In the genomic region with DNA sequence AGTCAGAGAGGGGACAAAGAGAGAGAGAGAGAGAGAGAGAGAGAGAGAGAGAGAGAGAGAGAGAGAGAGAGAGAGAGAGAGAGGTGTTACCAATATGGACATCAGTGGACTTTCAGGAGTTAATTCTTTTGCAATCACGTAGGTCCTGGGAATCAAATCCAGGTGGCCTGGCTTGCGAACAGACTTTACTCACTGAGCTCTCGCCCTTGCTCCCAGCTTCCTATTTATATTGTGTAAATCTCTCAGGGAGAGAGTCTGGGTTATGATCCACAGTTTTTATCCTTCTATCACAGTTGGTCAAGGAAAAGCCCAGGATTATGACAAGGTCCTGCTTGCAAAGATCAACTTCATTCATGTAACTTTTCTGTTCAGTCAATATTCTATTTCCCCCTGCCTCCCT, we compare ENCODE assay signal across 30 mouse cellular contexts. TPM values are rescaled to one million over a fixed set of nuclear protein-coding genes. Genes with fewer than 3 reads are reported as not detected.
DNase-seq lines count a peak whose midpoint lies in the region; ATAC-seq and TF ChIP-seq lines count a peak whose summit lies in the region.
"Had no signal": no experiment of that assay in that cellular context is flagged by ENCODE, and none has a peak within 500 bp of the region (broad histone marks: within the 10 kb centered on the region; RNA-seq: fewer than 3 reads in every experiment).

No protein-coding gene starts in this region.

- peak; percentile 8 for DNase-seq in liver, adult 2 months (ENCODE audit: extremely low read depth, low read depth, low spot score)
- DNase-seq in liver, embryonic 11.5 days (ENCODE audit: low spot score), result no peak
- DNase-seq in embryonic facial prominence, embryonic 11.5 days (ENCODE audit: low spot score), result peak; percentile 62
- peak; percentile 54 for DNase-seq in limb, embryonic 10.5 days (ENCODE audit: low spot score)
- no peak for DNase-seq in ovary, postnatal 14 days (ENCODE audit: low spot score)
- DNase-seq in heart, postnatal 10 days, result no peak
- DNase-seq: adrenal gland, postnatal 10 days; adrenal gland, postnatal 36 days; B cell, adult 2 months; cerebellum, adult 18-20 months; cerebellum, adult 9-11 months; cerebellum, postnatal 25 days; gastrocnemius, adult 2 months; gastrocnemius, postnatal 14 days; heart, adult 11 months; heart, postnatal 36 days had no signal

- no peak for ATAC-seq in liver, embryonic 11.5 days (replicated peaks; ENCODE audit: low FRiP score)
- ATAC-seq in embryonic facial prominence, embryonic 11.5 days (replicated peaks; ENCODE audit: insufficient number of reproducible peaks, low FRiP score, low TSS enrichment, low read depth), result no peak
- ATAC-seq in megakaryocyte progenitor cell, adult 5-6 weeks (replicated peaks; ENCODE audit: poor library complexity), result no peak
- ATAC-seq: forebrain, embryonic 13.5 days; forebrain, embryonic 16.5 days; hindbrain, embryonic 16.5 days; Patski had no signal

- no peaks in the 10 kb centered on the region for H3K79me2 ChIP-seq in liver, adult 2 months (ENCODE audit: control insufficient read depth, insufficient read depth, low read length)

- no peak for TF ChIP-seq POLR2A in liver, adult 2 months (IDR thresholded peaks at IDR 0.05; ENCODE audit: extremely low read depth, insufficient read depth, low read length)

- H3K27me3 ChIP-seq in liver, adult 2 months (ENCODE audit: control insufficient read depth, insufficient read depth, low read length), result no peaks in the 10 kb centered on the region
- H3K27me3 ChIP-seq in liver, embryonic 11.5 days (replicated peaks; ENCODE audit: control insufficient read depth, insufficient read depth, low read length), result no peaks in the 10 kb centered on the region
- H3K27me3 ChIP-seq in embryonic facial prominence, embryonic 11.5 days (ENCODE audit: control insufficient read depth, insufficient read depth, low read length), result no peaks in the 10 kb centered on the region
- H3K27me3 ChIP-seq in limb, embryonic 10.5 days (ENCODE audit: low read depth, poor library complexity, severe bottlenecking), result no peaks in the 10 kb centered on the region
- H3K27me3 ChIP-seq: CH12.LX; embryonic facial prominence, embryonic 13.5 days; forebrain, embryonic 13.5 days; hindbrain, embryonic 13.5 days; Patski had no signal

- no peak overlapping the region for H3K9ac ChIP-seq in liver, adult 2 months (ENCODE audit: low read depth, low read length)
- H3K9ac ChIP-seq in liver, embryonic 11.5 days (ENCODE audit: low read depth, low read length), result no peak overlapping the region
- no peak overlapping the region for H3K9ac ChIP-seq in embryonic facial prominence, embryonic 11.5 days (replicated peaks; ENCODE audit: low read length)
- H3K9ac ChIP-seq: embryonic facial prominence, embryonic 13.5 days; forebrain, embryonic 13.5 days; hindbrain, embryonic 13.5 days had no signal

- H3K9me3 ChIP-seq in liver, embryonic 11.5 days (ENCODE audit: control insufficient read depth, low read length), result no peaks in the 10 kb centered on the region
- no peaks in the 10 kb centered on the region for H3K9me3 ChIP-seq in embryonic facial prominence, embryonic 11.5 days (replicated peaks; ENCODE audit: control insufficient read depth, low read length)
- H3K9me3 ChIP-seq in limb, embryonic 10.5 days (replicated peaks), result no peaks in the 10 kb centered on the region
- H3K9me3 ChIP-seq: embryonic facial prominence, embryonic 13.5 days; forebrain, embryonic 10.5 days; forebrain, embryonic 13.5 days; G1E; hindbrain, embryonic 10.5 days; hindbrain, embryonic 13.5 days had no signal

- no peaks in the 10 kb centered on the region for H3K36me3 ChIP-seq in liver, adult 2 months (ENCODE audit: control insufficient read depth, insufficient read depth, low read length)
- no peaks in the 10 kb centered on the region for H3K36me3 ChIP-seq in liver, embryonic 11.5 days (ENCODE audit: control insufficient read depth, insufficient read depth, low read length)
- no peaks in the 10 kb centered on the region for H3K36me3 ChIP-seq in embryonic facial prominence, embryonic 11.5 days (replicated peaks; ENCODE audit: control insufficient read depth, insufficient read depth, low read depth, low read length)
- H3K36me3 ChIP-seq in limb, embryonic 10.5 days, result no peaks in the 10 kb centered on the region
- H3K36me3 ChIP-seq: embryonic facial prominence, embryonic 13.5 days; forebrain, embryonic 10.5 days; G1E; hindbrain, embryonic 10.5 days; hindbrain, embryonic 13.5 days had no signal

- intact Hi-C loops in heart, postnatal 10 days (cut with DNase I), result no loop called here

- no peak overlapping the region for H3K4me3 ChIP-seq in liver, adult 2 months (ENCODE audit: insufficient read depth, low read depth, low read length)
- no peak overlapping the region for H3K4me3 ChIP-seq in liver, embryonic 11.5 days (ENCODE audit: low read depth, low read length)
- no peak overlapping the region for H3K4me3 ChIP-seq in embryonic facial prominence, embryonic 11.5 days (ENCODE audit: low read depth, low read length)
- no peak overlapping the region for H3K4me3 ChIP-seq in limb, embryonic 10.5 days
- H3K4me3 ChIP-seq: embryonic facial prominence, embryonic 13.5 days; forebrain, embryonic 10.5 days; forebrain, embryonic 13.5 days; gastrocnemius, adult 2 months; hindbrain, embryonic 10.5 days; hindbrain, embryonic 13.5 days had no signal

- no peak overlapping the region for H3K27ac ChIP-seq in liver, adult 2 months (replicated peaks; ENCODE audit: insufficient read depth, low read depth, low read length)
- H3K27ac ChIP-seq in liver, embryonic 11.5 days (ENCODE audit: low read depth, low read length), result no peak overlapping the region
- no peak overlapping the region for H3K27ac ChIP-seq in embryonic facial prominence, embryonic 11.5 days (replicated peaks; ENCODE audit: low read depth, low read length)
- no peak overlapping the region for H3K27ac ChIP-seq in limb, embryonic 10.5 days
- H3K27ac ChIP-seq: embryonic facial prominence, embryonic 13.5 days; forebrain, embryonic 10.5 days; forebrain, embryonic 13.5 days; gastrocnemius, adult 2 months; hindbrain, embryonic 10.5 days; hindbrain, embryonic 13.5 days had no signal

- H3K4me2 ChIP-seq in liver, embryonic 11.5 days, result no peak overlapping the region
- no peak overlapping the region for H3K4me2 ChIP-seq in embryonic facial prominence, embryonic 11.5 days (ENCODE audit: low read depth, low read length)
- H3K4me2 ChIP-seq: embryonic facial prominence, embryonic 13.5 days; forebrain, embryonic 13.5 days; heart, embryonic 11.5 days; hindbrain, embryonic 13.5 days had no signal

- TF ChIP-seq CTCF in liver, adult 2 months (IDR thresholded peaks at IDR 0.05; ENCODE audit: low read depth, low read length), result no peak

- no peaks in the 10 kb centered on the region for H3K4me1 ChIP-seq in liver, adult 2 months (ENCODE audit: control insufficient read depth, insufficient read depth, low read length)
- H3K4me1 ChIP-seq in liver, embryonic 11.5 days (replicated peaks; ENCODE audit: control insufficient read depth, insufficient read depth, low read length), result no peaks in the 10 kb centered on the region
- H3K4me1 ChIP-seq in embryonic facial prominence, embryonic 11.5 days (ENCODE audit: control insufficient read depth, insufficient read depth, low read length), result no peaks in the 10 kb centered on the region
- H3K4me1 ChIP-seq in limb, embryonic 10.5 days, result peaks cover 10% of the 10 kb centered on the region; the same call in 1 of the 2 replicates
- H3K4me1 ChIP-seq: embryonic facial prominence, embryonic 13.5 days; forebrain, embryonic 13.5 days; hindbrain, embryonic 10.5 days; hindbrain, embryonic 13.5 days had no signal

- 30% methylated on average over 3 of the region's 3 CpGs for WGBS in liver, adult 2 months
- 58% methylated on average over 3 of the region's 3 CpGs for WGBS in liver, embryonic 11.5 days
- 23% methylated on average over 3 of the region's 3 CpGs for WGBS in embryonic facial prominence, embryonic 11.5 days
- WGBS in limb, embryonic 10.5 days, result 22% methylated on average over 3 of the region's 3 CpGs

RNA-seq across cellular contexts. Expression of gene Lrrtm1, which starts 22.7 kb away (rescaled TPM):
- 0.13 TPM in 1 of 2 replicates, not detected in the other for total RNA-seq in liver, adult 2 months (2014; rRNA removed)
- not detected in 2 replicates for polyA plus RNA-seq in liver, adult 2 months (2012; rRNA removed)
- polyA plus RNA-seq in liver, embryonic 11.5 days (2014; fragmentation: Nextera tagmentation; extraction: Ambion mirVana), result 0.56 and 0.86 TPM in 2 replicates
- 3.7 and 4.1 TPM in 2 replicates for polyA plus RNA-seq in embryonic facial prominence, embryonic 11.5 days (2014; fragmentation: Nextera tagmentation; extraction: Ambion mirVana)
- 2.0 and 2.3 TPM in 2 replicates for polyA plus RNA-seq in limb, embryonic 10.5 days (2016; fragmentation: Nextera tagmentation; extraction: Ambion mirVana)
- total RNA-seq in megakaryocyte progenitor cell, adult 5-6 weeks (2015), result not detected in 2 replicates
- total RNA-seq in megakaryocyte progenitor cell, adult 5-6 weeks (2017), result not detected in 2 replicates
- total RNA-seq in heart, postnatal 10 days (2021), result under 1 TPM in 1 of 2 experiments, not detected in 1; 0.27 TPM
- total RNA-seq: CH12.LX; common myeloid progenitor, adult 5-6 weeks; G1E; gastrocnemius, adult 2 months; heart, adult 8-10 months; heart, postnatal 36 days had no signal
- polyA plus RNA-seq: G1E had no signal

Comparison
In these comparisons a context has a peak if more than half of its experiments do, and no peak if none do; other contexts are left out.
1. DNase-seq: peak in liver, adult 2 months (single experiment), embryonic facial prominence, embryonic 11.5 days (single experiment) and limb, embryonic 10.5 days (single experiment); none in liver, embryonic 11.5 days (single experiment), ovary, postnatal 14 days (single experiment) and heart, postnatal 10 days (0 of 2).